Mouse (Mus musculus): ENCODE data around the gene Wfdc6b. TPM values are rescaled to one million over a fixed set of nuclear protein-coding genes. Genes with fewer than 3 reads are reported as not detected.
"Not testable (repeated sequence)": the region's sequence is repeated elsewhere in the genome, so short reads cannot be mapped to it uniquely, and the experiment has no call there.

Wfdc6b gene
- not detected in 2 replicates for polyA plus RNA-seq (2016; fragmentation: Nextera tagmentation; extraction: Ambion mirVana)

DNA sequence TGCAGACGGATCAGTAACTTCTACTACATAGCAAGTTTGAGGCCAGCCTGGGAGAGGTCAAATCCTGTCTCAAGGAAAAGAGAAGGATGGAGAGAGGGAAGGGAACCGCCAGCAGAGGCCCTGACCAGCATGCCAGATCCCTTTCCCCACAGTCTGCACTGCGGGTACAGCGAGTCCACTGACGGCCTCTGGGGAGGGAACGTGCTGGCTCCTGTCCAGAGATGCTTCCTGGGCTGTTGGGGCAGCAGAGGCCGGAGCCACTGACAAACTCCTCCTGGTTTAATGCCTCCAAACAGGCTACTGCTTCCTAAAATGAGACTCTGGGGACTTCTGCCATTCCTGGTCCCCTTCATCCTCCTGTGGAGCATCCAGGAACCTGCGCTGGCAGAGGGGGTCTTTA lies at the start of gene Wfdc6b, which contains the start of gene Wfdc8:
TSS of gene Wfdc6b (plus strand) at position 52 of the 400 bp plus-strand sequence.
TSS of gene Wfdc8 (minus strand) at position 156 of the 400 bp plus-strand sequence.
- not testable (repeated sequence) for H3K4me3 ChIP-seq; H3K27ac ChIP-seq (replicated peaks); H3K27me3 ChIP-seq; H3K4me2 ChIP-seq (replicated peaks); H3K4me1 ChIP-seq; H3K36me3 ChIP-seq; H3K9ac ChIP-seq (replicated peaks); H3K9me3 ChIP-seq; ATAC-seq (ENCODE audit: low FRiP score, low read depth)
- 69% methylated on average over 8 of the region's 8 CpGs for WGBS

DNA sequence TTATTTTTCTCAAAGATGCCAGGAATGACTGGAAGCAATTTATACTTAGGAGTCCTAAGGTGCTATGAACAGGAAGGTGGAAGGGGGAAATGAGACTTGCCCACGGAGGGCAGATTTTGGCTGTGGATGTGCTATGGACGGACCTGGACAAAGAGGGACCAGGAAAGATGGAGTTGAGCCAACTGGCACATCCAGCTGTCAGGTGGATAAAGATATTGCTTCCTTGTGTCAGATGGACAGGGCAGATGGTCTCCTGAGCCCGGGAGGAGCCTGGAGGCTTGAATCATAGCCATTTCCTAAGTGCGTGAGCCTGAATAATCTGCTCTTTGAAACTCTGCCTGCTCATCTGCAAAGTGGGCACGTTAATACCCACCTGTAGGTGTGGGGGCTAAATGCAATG lies 49.0 kb upstream of the Wfdc6b start:
- Histone ChIP-seq H3K4me2 (replicated peaks) (no peak overlapping the region), H3K27ac (replicated peaks) (no peak overlapping the region), H3K36me3 (no peaks in the 10 kb centered on the region), H3K9ac (replicated peaks) (no peak overlapping the region), H3K9me3 (no peaks in the 10 kb centered on the region), H3K27me3 (peaks cover 42% of the 10 kb centered on the region), H3K4me1 (peaks cover 15% of the 10 kb centered on the region), H3K4me3 (no peak overlapping the region)
- no peak for ATAC-seq (ENCODE audit: low FRiP score, low read depth)
- 77% methylated on average over 5 of the region's 5 CpGs for WGBS

DNA sequence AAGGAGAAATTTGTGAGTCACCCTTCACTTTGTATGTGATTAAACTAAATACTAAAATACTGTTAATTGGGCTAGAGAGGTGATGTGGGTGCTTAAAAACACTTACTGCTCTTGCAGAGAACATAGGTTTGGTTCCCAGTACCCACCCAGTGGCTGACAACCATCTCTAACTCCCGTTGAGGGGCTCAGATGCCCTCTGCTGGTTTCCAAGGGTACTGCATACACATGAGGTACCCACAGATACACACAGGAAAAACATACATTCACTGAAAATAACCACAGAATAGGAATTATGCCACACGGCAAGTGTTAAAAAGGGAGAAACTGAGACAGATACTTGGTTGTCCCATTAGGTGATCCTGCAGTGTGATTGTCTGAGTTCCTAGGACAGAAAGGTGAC lies 46.3 kb upstream of the Wfdc6b start:
- no peak for ATAC-seq (ENCODE audit: low FRiP score, low read depth)
- no peak overlapping the region for H3K4me3 ChIP-seq
- H3K27me3 ChIP-seq = peaks cover 29% of the 10 kb centered on the region
- WGBS = 83% methylated on average over 2 of the region's 2 CpGs
- no peak overlapping the region for H3K4me2 ChIP-seq (replicated peaks)
- no peaks in the 10 kb centered on the region for H3K9me3 ChIP-seq
- peaks cover 15% of the 10 kb centered on the region for H3K4me1 ChIP-seq
- no peaks in the 10 kb centered on the region for H3K36me3 ChIP-seq
- H3K27ac ChIP-seq (replicated peaks) = no peak overlapping the region
- no peak overlapping the region for H3K9ac ChIP-seq (replicated peaks)

DNA sequence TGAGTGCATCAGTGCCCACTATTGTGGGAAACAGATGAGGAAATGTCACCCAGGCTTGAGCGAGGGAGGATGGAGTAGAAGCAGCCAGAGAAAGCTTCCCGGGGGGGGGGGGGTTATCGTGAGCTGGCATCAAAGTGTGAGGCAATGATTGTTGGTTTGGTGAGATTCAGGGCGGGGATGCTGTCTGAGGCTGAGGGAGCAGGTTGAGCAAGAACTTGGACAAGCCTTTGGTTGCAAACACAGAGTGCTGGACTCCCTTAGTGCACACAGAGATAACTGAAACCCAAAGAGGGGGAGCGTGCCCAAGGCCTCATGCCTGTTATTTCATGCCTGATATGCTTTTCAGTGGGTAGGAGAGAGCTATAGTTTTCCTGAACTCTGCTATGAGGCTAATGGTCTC lies 45.9 kb upstream of the Wfdc6b start:
- Histone ChIP-seq H3K9ac (replicated peaks) (no peak overlapping the region), H3K4me1 (peaks cover 11% of the 10 kb centered on the region), H3K9me3 (no peaks in the 10 kb centered on the region), H3K4me3 (no peak overlapping the region), H3K27ac (replicated peaks) (no peak overlapping the region), H3K4me2 (replicated peaks) (no peak overlapping the region), H3K36me3 (no peaks in the 10 kb centered on the region), H3K27me3 (peaks cover 24% of the 10 kb centered on the region)
- WGBS = 88% methylated on average over 5 of the region's 5 CpGs
- ATAC-seq (ENCODE audit: low FRiP score, low read depth) = no peak

DNA sequence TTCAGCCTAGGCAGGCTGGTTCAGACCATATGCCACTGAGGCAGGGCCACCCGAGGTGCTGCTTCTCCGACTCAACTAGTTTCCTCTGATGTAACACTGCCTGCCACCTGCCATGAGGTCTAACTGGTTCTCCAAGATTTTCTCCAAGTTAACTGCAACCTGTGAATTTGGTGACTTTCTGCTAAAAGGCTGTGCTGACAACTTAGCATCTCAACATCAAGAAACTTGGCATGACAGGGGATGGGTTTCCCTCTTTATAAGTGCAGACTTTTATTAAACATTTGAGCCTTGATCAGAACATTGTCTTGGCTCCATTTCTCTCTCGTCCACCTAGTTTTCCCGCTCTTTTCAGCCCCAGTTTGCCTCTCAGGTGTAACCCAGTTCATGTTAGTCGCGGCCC lies 40.0 kb upstream of the Wfdc6b start, which contains the start of gene Spint3:
TSS of gene Spint3 (minus strand) at position 101 of the 400 bp plus-strand sequence.
- ATAC-seq (ENCODE audit: low FRiP score, low read depth); H3K9me3 ChIP-seq; H3K4me1 ChIP-seq; H3K4me2 ChIP-seq (replicated peaks); H3K27me3 ChIP-seq; H3K36me3 ChIP-seq; H3K9ac ChIP-seq (replicated peaks); H3K27ac ChIP-seq (replicated peaks); H3K4me3 ChIP-seq: not testable (repeated sequence)
- WGBS = 81% methylated on average over 6 of the region's 6 CpGs

DNA sequence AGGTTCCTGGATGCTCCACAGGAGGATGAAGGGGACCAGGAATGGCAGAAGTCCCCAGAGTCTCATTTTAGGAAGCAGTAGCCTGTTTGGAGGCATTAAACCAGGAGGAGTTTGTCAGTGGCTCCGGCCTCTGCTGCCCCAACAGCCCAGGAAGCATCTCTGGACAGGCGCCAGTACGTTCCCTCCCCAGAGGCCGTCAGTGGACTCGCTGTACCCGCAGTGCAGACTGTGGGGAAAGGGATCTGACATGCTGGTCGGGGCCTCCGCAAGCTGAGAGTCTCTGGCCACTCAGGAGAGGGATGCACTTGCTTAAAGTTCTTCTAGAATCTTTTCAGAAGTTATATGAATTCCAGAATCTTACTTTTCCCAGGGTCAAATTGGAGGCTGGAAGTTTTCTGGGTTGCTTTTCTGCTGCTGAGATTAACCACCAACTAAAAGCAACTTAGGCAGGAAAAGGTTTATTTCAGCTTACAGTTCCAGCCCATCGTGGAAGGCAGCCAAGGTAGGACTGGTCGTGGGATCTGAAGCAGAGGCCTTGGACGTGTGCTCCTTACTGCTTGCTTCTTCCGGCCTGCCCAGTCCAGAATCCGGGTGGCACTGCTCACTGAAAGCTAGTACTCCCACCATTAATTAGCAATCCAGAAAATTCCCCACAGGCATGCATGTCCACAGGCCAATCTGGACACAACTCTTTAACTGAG lies 28.1 kb upstream of the Wfdc6b start, which contains the start of gene Wfdc6a:
TSS of gene Wfdc6a (minus strand) at position 423 of the 701 bp plus-strand sequence.
- 69% methylated on average over 13 of the region's 13 CpGs for WGBS
- ATAC-seq (ENCODE audit: low FRiP score, low read depth); H3K9me3 ChIP-seq; H3K4me2 ChIP-seq (replicated peaks); H3K9ac ChIP-seq (replicated peaks); H3K36me3 ChIP-seq; H3K4me1 ChIP-seq; H3K27me3 ChIP-seq; H3K4me3 ChIP-seq; H3K27ac ChIP-seq (replicated peaks): not testable (repeated sequence)

DNA sequence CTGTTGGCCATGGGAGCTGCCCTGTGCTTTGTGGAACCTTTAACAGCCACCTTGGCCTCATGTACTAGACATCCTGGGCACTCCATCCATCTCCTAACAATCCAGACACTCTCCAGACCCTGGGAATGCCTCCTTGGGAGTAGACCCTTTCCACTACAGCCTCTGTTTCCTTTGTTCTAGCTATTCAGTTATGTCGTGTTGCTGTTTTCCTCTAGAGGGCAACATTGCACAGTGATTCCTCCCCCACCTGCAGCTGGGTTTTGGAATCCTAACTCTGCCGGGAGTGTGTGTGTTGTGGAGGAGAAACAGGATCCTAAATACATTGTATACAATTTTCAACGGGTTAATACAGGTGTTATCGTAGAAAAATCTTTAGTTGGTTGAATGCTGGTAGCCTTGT lies 21.3 kb upstream of the Wfdc6b start:
- no peaks in the 10 kb centered on the region for H3K9me3 ChIP-seq
- no peak overlapping the region for H3K4me3 ChIP-seq
- no peak for ATAC-seq (ENCODE audit: low FRiP score, low read depth)
- H3K36me3 ChIP-seq = no peaks in the 10 kb centered on the region
- no peaks in the 10 kb centered on the region; the same call in 1 of the 2 replicates for H3K27me3 ChIP-seq
- no peaks in the 10 kb centered on the region for H3K4me1 ChIP-seq
- H3K4me2 ChIP-seq (replicated peaks) = no peak overlapping the region
- H3K27ac ChIP-seq (replicated peaks) = no peak overlapping the region
- 7% methylated on average over 4 of the region's 4 CpGs for WGBS
- H3K9ac ChIP-seq (replicated peaks) = no peak overlapping the region

DNA sequence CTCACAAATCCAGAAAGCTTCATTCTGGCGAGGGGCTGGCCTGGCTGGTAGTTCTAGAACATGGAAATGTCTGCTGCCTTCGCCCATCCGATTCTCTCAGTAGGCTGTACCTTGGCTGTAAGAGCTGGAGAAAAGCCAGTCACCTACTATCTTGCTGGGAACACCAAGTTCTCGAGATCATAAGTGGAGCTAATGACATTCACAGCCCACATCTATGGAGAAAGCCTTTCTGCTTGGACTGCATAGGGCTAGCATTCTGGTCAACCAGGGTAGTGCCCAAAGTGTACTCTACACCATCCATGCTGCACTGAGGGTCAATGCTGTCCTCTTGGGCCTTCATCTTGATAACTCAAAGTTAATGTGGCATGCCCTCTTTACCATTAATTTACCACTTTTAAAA lies 19.8 kb upstream of the Wfdc6b start, which contains the start of gene Eppin:
TSS of gene Eppin (minus strand) at position 101 of the 400 bp plus-strand sequence.
- 70% methylated on average over 4 of the region's 4 CpGs for WGBS
- Histone ChIP-seq H3K9me3 (no peaks in the 10 kb centered on the region), H3K4me3 (no peak within 1 kb of the TSS), H3K4me2 (replicated peaks) (no peak within 1 kb of the TSS), H3K27me3 (no peaks in the 10 kb centered on the region; the same call in 1 of the 2 replicates), H3K36me3 (no peaks in the 10 kb centered on the region), H3K9ac (replicated peaks) (no peak within 1 kb of the TSS), H3K27ac (replicated peaks) (no peak within 1 kb of the TSS), H3K4me1 (no peaks in the 10 kb centered on the region)
- no peak for ATAC-seq (ENCODE audit: low FRiP score, low read depth)

DNA sequence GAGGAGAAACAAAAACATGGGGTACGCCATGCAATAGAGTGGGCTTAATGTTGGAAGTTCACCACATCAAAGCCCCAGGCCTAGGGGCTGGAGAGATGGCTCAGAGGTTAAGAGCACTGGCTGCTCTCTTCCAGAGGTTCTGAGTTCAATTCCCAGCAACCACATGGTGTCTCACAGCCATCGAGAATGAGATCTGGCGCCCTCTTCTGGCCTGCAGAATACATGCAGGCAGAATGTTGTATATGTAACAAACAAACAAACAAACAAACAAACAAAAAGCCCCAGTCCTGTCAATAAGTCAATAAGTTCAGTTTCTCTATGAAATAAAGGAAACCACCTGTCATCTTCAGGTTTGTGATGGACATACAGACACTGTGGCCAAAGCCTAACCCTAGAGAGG lies 13.1 kb upstream of the Wfdc6b start:
- ATAC-seq (ENCODE audit: low FRiP score, low read depth) = no peak
- Histone ChIP-seq H3K4me3 (no peak overlapping the region), H3K27me3 (no peaks in the 10 kb centered on the region), H3K36me3 (no peaks in the 10 kb centered on the region), H3K4me2 (replicated peaks) (no peak overlapping the region), H3K9me3 (no peaks in the 10 kb centered on the region), H3K4me1 (no peaks in the 10 kb centered on the region), H3K9ac (replicated peaks) (no peak overlapping the region), H3K27ac (replicated peaks) (no peak overlapping the region)
- 72% methylated on average over 3 of the region's 3 CpGs for WGBS

DNA sequence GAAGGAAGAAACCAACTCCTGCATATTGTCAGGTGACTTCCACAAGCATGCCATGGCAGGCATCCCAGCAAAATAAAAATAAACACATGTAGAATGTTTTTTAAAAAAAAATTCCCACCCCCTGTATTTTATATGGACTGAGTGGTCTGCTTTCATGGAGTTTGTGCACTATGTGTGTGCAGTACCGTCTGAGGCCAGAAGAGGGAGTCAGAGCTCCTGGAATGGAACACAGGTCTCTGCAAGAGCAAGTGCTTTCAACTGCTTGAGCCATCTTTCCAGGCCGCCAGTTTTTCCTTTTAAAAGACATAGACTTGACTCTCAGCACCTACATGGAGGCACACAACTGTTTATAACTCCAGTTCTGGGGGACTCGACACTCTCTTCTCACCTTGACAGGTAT lies 9.8 kb upstream of the Wfdc6b start:
- no peak for ATAC-seq (ENCODE audit: low FRiP score, low read depth)
- no peaks in the 10 kb centered on the region; the same call in 1 of the 2 replicates for H3K27me3 ChIP-seq
- H3K9me3 ChIP-seq = no peaks in the 10 kb centered on the region
- no peak overlapping the region for H3K4me3 ChIP-seq
- 91% methylated on average over 3 of the region's 3 CpGs for WGBS
- H3K36me3 ChIP-seq = no peaks in the 10 kb centered on the region
- no peak overlapping the region for H3K27ac ChIP-seq (replicated peaks)
- no peak overlapping the region for H3K9ac ChIP-seq (replicated peaks)
- no peaks in the 10 kb centered on the region for H3K4me1 ChIP-seq
- H3K4me2 ChIP-seq (replicated peaks) = no peak overlapping the region

DNA sequence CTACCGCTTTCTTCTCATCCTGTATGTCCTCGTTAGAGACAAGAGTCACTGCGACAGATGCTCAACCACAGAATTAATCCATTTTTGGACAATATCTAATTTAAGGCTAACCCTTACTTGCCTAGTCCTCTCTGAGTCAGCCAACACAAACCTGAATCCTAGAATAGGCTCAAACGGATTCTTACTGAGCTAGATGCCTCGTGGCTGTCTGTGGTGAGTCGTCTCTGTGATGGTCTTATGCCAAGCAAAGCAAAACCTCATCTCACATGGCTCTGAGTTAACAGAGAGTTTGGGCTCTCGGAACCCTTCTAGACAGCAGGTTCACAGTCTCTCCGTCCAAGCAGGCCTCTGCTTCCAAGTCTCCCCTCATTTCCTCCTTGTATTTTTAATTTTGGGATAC lies 8.9 kb upstream of the Wfdc6b start:
- Histone ChIP-seq H3K4me2 (replicated peaks) (no peak overlapping the region), H3K27me3 (no peaks in the 10 kb centered on the region; the same call in 1 of the 2 replicates), H3K4me3 (no peak overlapping the region), H3K9ac (replicated peaks) (no peak overlapping the region), H3K27ac (replicated peaks) (no peak overlapping the region), H3K4me1 (no peaks in the 10 kb centered on the region), H3K36me3 (no peaks in the 10 kb centered on the region), H3K9me3 (no peaks in the 10 kb centered on the region)
- ATAC-seq (ENCODE audit: low FRiP score, low read depth) = no peak
- 91% methylated on average over 8 of the region's 8 CpGs for WGBS

DNA sequence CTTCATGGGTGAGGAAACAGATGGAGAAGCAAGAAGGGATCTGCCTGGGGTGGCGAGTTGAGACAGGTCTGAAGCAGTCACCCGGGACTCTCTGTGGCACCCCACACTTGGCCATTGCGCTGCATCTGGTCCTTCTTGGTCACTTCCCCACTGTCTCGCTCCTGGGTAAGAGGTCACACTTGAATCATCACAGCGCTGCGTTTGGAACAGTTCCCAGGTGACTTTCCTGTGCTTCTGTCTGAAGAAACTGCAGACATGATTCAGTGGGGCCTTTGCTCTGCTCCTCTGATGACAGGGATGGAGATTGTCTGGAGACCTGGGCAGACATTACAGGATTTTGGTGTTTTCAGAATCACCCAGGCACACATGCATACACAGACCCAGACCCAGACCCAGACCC lies 4.5 kb upstream of the Wfdc6b start:
- Histone ChIP-seq H3K4me1 (no peaks in the 10 kb centered on the region), H3K4me3 (no peak overlapping the region), H3K4me2 (replicated peaks) (no peak overlapping the region), H3K36me3 (no peaks in the 10 kb centered on the region), H3K9ac (replicated peaks) (no peak overlapping the region), H3K9me3 (no peaks in the 10 kb centered on the region), H3K27me3 (no peaks in the 10 kb centered on the region; the same call in 1 of the 2 replicates), H3K27ac (replicated peaks) (no peak overlapping the region)
- no peak for ATAC-seq (ENCODE audit: low FRiP score, low read depth)
- WGBS = 83% methylated on average over 6 of the region's 6 CpGs
